Mouse (Mus musculus) MEL (cell line): ENCODE measurements around the gene Ccdc117. TPM values are rescaled to one million over a fixed set of nuclear protein-coding genes. Genes with fewer than 3 reads are reported as not detected.
A peak's percentile ranks its signal among the peaks of the same experiment; 100 is the strongest.

ENCODE experiments used
- DNase-seq: peaks from one replicate; pipeline ENCODE4 v3.0.0; 2011; ENCODE audit warnings: low read depth, low spot score
- H3K27ac ChIP-seq: 2 replicates; pipeline ENCODE4 v1.5.1; 2012; ENCODE audit warnings: low read depth, mild to moderate bottlenecking, control low read depth, low read length, moderate library complexity; ENCODE audit not compliant: control insufficient read depth
- H3K27me3 ChIP-seq, 2 experiments: fragments of 150-350 bp in 1 of 2; sonication (generic) in 1 of 2; 2 replicates each; pipeline ENCODE4 v1.6.1; 2012; ENCODE audit warnings: low read length in 2 of 2, mild to moderate bottlenecking in 2 of 2, improper control_type of control experiment in 1 of 2, moderate library complexity in 1 of 2; ENCODE audit not compliant: insufficient read depth in 2 of 2, control insufficient read depth in 1 of 2
- H3K36me3 ChIP-seq, 2 experiments: 2 replicates each; pipeline ENCODE4 v1.6.1; 2012 to 2014; ENCODE audit warnings: low read length in 2 of 2, improper control_type of control experiment in 1 of 2, inconsistent platforms in 1 of 2, mild to moderate bottlenecking in 1 of 2; ENCODE audit not compliant: insufficient read depth in 2 of 2, control insufficient read depth in 1 of 2
- H3K4me1 ChIP-seq, 2 experiments: fragments of 150-350 bp in 1 of 2; sonication (generic) in 1 of 2; 2 replicates each; pipeline ENCODE4 v1.6.1; 2012; ENCODE audit warnings: low read length in 2 of 2, improper control_type of control experiment in 1 of 2, mild to moderate bottlenecking in 1 of 2; ENCODE audit not compliant: insufficient read depth in 2 of 2, control insufficient read depth in 1 of 2
- H3K4me3 ChIP-seq, 2 experiments: fragments of 150-350 bp in 1 of 2; sonication (generic) in 1 of 2; 2 replicates each; pipeline ENCODE4 v1.5.1; 2012; ENCODE audit warnings: low read depth in 2 of 2, low read length in 2 of 2, mild to moderate bottlenecking in 2 of 2, moderate library complexity in 2 of 2, control low read depth in 1 of 2, improper control_type of control experiment in 1 of 2; ENCODE audit not compliant: control insufficient read depth in 1 of 2, insufficient read depth in 1 of 2
- H3K79me2 ChIP-seq: 2 replicates; pipeline ENCODE4 v1.6.1; 2012; ENCODE audit warnings: mild to moderate bottlenecking, low read length, moderate library complexity; ENCODE audit not compliant: control insufficient read depth, poor library complexity, insufficient read depth
- H3K9ac ChIP-seq: 2 replicates; pipeline ENCODE4 v1.6.1; 2012; ENCODE audit warnings: low read depth, mild to moderate bottlenecking, control low read depth, low read length, moderate library complexity; ENCODE audit not compliant: control insufficient read depth, poor library complexity, severe bottlenecking
- H3K9me3 ChIP-seq: fragments of 150-350 bp; sonication (generic); replicated peaks from 2 replicates; pipeline ENCODE4 v1.6.1; 2012; ENCODE audit warnings: mild to moderate bottlenecking, low read length, improper control_type of control experiment, moderate library complexity; ENCODE audit not compliant: insufficient read depth
- BHLHE40 ChIP-seq: IDR thresholded peaks from 2 replicates; pipeline ENCODE4 v1.6.1; 2012; ENCODE audit warnings: low read depth, mild to moderate bottlenecking, inconsistent platforms, low read length, improper control_type of control experiment, borderline replicate concordance
- CHD2 ChIP-seq: IDR thresholded peaks from 2 replicates; pipeline ENCODE4 v1.6.1; 2011; ENCODE audit warnings: low read length, improper control_type of control experiment
- CTCF ChIP-seq, 3 experiments: IDR thresholded peaks in 2 of 3; conservative IDR thresholded peaks in 1 of 3; 2 replicates each; pipeline ENCODE4 v1.5.1; 2011 to 2012; ENCODE audit warnings: low read length in 3 of 3, low read depth in 2 of 3, mild to moderate bottlenecking in 2 of 3, improper control_type of control experiment in 1 of 3, inconsistent platforms in 1 of 3, mixed read lengths in 1 of 3, moderate library complexity in 1 of 3; ENCODE audit not compliant: control insufficient read depth in 1 of 3, insufficient read depth in 1 of 3, poor library complexity in 1 of 3, severe bottlenecking in 1 of 3
- E2F4 ChIP-seq: IDR thresholded peaks from 2 replicates; pipeline ENCODE4 v1.6.1; 2011; ENCODE audit warnings: low read depth, low read length, improper control_type of control experiment, borderline replicate concordance
- ELF1 ChIP-seq: IDR thresholded peaks from 2 replicates; pipeline ENCODE4 v1.6.1; 2014; ENCODE audit warnings: low read depth, mild to moderate bottlenecking, inconsistent platforms, low read length, improper control_type of control experiment, moderate library complexity
- EP300 ChIP-seq, 2 experiments: IDR thresholded peaks; 2 replicates each; pipeline ENCODE4 v1.6.1; 2011; ENCODE audit warnings: improper control_type of control experiment in 2 of 2, low read length in 2 of 2, low read depth in 1 of 2, mild to moderate bottlenecking in 1 of 2
- ETS1 ChIP-seq: IDR thresholded peaks from 2 replicates; pipeline ENCODE4 v1.6.1; 2012; ENCODE audit warnings: low read depth, mild to moderate bottlenecking, inconsistent platforms, low read length, improper control_type of control experiment, moderate library complexity
- GABPA ChIP-seq: IDR thresholded peaks from 2 replicates; pipeline ENCODE4 v1.6.1; 2012; ENCODE audit warnings: low read depth, mild to moderate bottlenecking, inconsistent platforms, low read length, improper control_type of control experiment, moderate library complexity
- GATA1 ChIP-seq: IDR thresholded peaks from 2 replicates; pipeline ENCODE4 v1.6.1; 2011; ENCODE audit warnings: low read depth, low read length, improper control_type of control experiment
- HCFC1 ChIP-seq: IDR thresholded peaks from 2 replicates; pipeline ENCODE4 v1.6.1; 2012; ENCODE audit warnings: low read depth, mild to moderate bottlenecking, inconsistent platforms, low read length, improper control_type of control experiment, moderate library complexity
- JUND ChIP-seq: IDR thresholded peaks from 2 replicates; pipeline ENCODE4 v1.6.1; 2011; ENCODE audit warnings: low read depth, mild to moderate bottlenecking, improper control_type of control experiment, low read length
- KAT2A ChIP-seq: conservative IDR thresholded peaks from 2 replicates; pipeline ENCODE4 v1.6.1; 2012; ENCODE audit warnings: low read depth, low read length, improper control_type of control experiment, inconsistent platforms
- MAFK ChIP-seq: IDR thresholded peaks from 2 replicates; pipeline ENCODE4 v1.6.1; 2011; ENCODE audit warnings: low read depth, mild to moderate bottlenecking, low read length, improper control_type of control experiment, borderline replicate concordance
- MAX ChIP-seq: IDR thresholded peaks from 2 replicates; pipeline ENCODE4 v1.6.1; 2011; ENCODE audit warnings: low read length, improper control_type of control experiment
- MAZ ChIP-seq: IDR thresholded peaks from 2 replicates; pipeline ENCODE4 v1.6.1; 2012; ENCODE audit warnings: low read depth, mild to moderate bottlenecking, inconsistent platforms, low read length, improper control_type of control experiment
- MEF2A ChIP-seq: IDR thresholded peaks from 2 replicates; pipeline ENCODE4 v1.6.1; 2014; ENCODE audit warnings: low read depth, mild to moderate bottlenecking, inconsistent platforms, low read length, improper control_type of control experiment; ENCODE audit not compliant: poor library complexity, insufficient replicate concordance, severe bottlenecking; ENCODE audit errors: extremely low read depth
- MXI1 ChIP-seq: IDR thresholded peaks from 2 replicates; pipeline ENCODE4 v1.6.1; 2011; ENCODE audit warnings: mild to moderate bottlenecking, low read depth, low read length, improper control_type of control experiment
- MYB ChIP-seq: IDR thresholded peaks from 2 replicates; pipeline ENCODE4 v1.6.1; 2011; ENCODE audit warnings: mild to moderate bottlenecking, low read depth, low read length, improper control_type of control experiment
- MYC ChIP-seq: IDR thresholded peaks from 2 replicates; pipeline ENCODE4 v1.6.1; 2011; ENCODE audit warnings: low read depth, mild to moderate bottlenecking, low read length, improper control_type of control experiment, moderate library complexity
- NELFE ChIP-seq: IDR thresholded peaks from 2 replicates; pipeline ENCODE4 v1.6.1; 2011; ENCODE audit warnings: low read depth, low read length, improper control_type of control experiment
- NRF1 ChIP-seq: IDR thresholded peaks from 2 replicates; pipeline ENCODE4 v1.6.1; 2014; ENCODE audit warnings: low read depth, mild to moderate bottlenecking, inconsistent platforms, low read length, improper control_type of control experiment, moderate library complexity; ENCODE audit not compliant: poor library complexity, insufficient read depth, severe bottlenecking
- POLR2A ChIP-seq, 2 experiments: IDR thresholded peaks; 2 replicates each; pipeline ENCODE4 v1.6.1; 2011 to 2012; ENCODE audit warnings: low read length in 2 of 2, mild to moderate bottlenecking in 2 of 2, control low read depth in 1 of 2, improper control_type of control experiment in 1 of 2, low read depth in 1 of 2, moderate library complexity in 1 of 2; ENCODE audit not compliant: control insufficient read depth in 1 of 2, insufficient read depth in 1 of 2, poor library complexity in 1 of 2
- POLR2AphosphoS2 ChIP-seq: IDR thresholded peaks from 2 replicates; pipeline ENCODE4 v1.6.1; 2011; ENCODE audit warnings: low read length, improper control_type of control experiment
- POLR2AphosphoS5 ChIP-seq: IDR thresholded peaks from 2 replicates; pipeline ENCODE4 v1.6.1; 2012; ENCODE audit warnings: low read depth, borderline replicate concordance, mild to moderate bottlenecking, inconsistent platforms, low read length, moderate library complexity, mixed read lengths
- RCOR1 ChIP-seq: IDR thresholded peaks from 2 replicates; pipeline ENCODE4 v1.6.1; 2012; ENCODE audit warnings: low read depth, mild to moderate bottlenecking, inconsistent platforms, low read length, improper control_type of control experiment
- SIN3A ChIP-seq: IDR thresholded peaks from 2 replicates; pipeline ENCODE4 v1.6.1; 2012; ENCODE audit warnings: low read length, improper control_type of control experiment, inconsistent platforms
- SMC3 ChIP-seq: IDR thresholded peaks from 2 replicates; pipeline ENCODE4 v1.6.1; 2011; ENCODE audit warnings: low read depth, low read length, improper control_type of control experiment
- TAL1 ChIP-seq: IDR thresholded peaks from 2 replicates; pipeline ENCODE4 v1.6.1; 2012; ENCODE audit warnings: mild to moderate bottlenecking, inconsistent platforms, low read length, moderate library complexity, mixed read lengths
- TBP ChIP-seq: IDR thresholded peaks from 2 replicates; pipeline ENCODE4 v1.8.0; 2011; ENCODE audit warnings: low read depth, low read length, improper control_type of control experiment
- TCF12 ChIP-seq: IDR thresholded peaks from 2 replicates; pipeline ENCODE4 v1.6.1; 2014; ENCODE audit warnings: low read depth, mild to moderate bottlenecking, inconsistent platforms, low read length, improper control_type of control experiment, moderate library complexity
- UBTF ChIP-seq: IDR thresholded peaks from 2 replicates; pipeline ENCODE4 v1.6.1; 2012; ENCODE audit warnings: low read depth, mild to moderate bottlenecking, inconsistent platforms, low read length, improper control_type of control experiment, moderate library complexity, borderline replicate concordance; ENCODE audit not compliant: insufficient read depth
- USF1 ChIP-seq: IDR thresholded peaks from 2 replicates; pipeline ENCODE4 v1.6.1; 2014; ENCODE audit warnings: low read depth, mild to moderate bottlenecking, inconsistent platforms, low read length, improper control_type of control experiment, moderate library complexity
- USF2 ChIP-seq, 2 experiments: IDR thresholded peaks; 2 replicates each; pipeline ENCODE4 v1.6.1; 2011 to 2012; ENCODE audit warnings: improper control_type of control experiment in 2 of 2, low read length in 2 of 2, borderline replicate concordance in 1 of 2, inconsistent platforms in 1 of 2, low read depth in 1 of 2, mild to moderate bottlenecking in 1 of 2; ENCODE audit not compliant: insufficient read depth in 1 of 2
- ZC3H11A ChIP-seq: IDR thresholded peaks from 2 replicates; pipeline ENCODE4 v1.6.1; 2012; ENCODE audit warnings: low read depth, mild to moderate bottlenecking, inconsistent platforms, low read length, improper control_type of control experiment
- ZKSCAN1 ChIP-seq: IDR thresholded peaks from 2 replicates; pipeline ENCODE4 v1.6.1; 2012; ENCODE audit warnings: low read depth, mild to moderate bottlenecking, inconsistent platforms, low read length, improper control_type of control experiment, moderate library complexity
- ZMIZ1 ChIP-seq: IDR thresholded peaks from 2 replicates; pipeline ENCODE4 v1.6.1; 2012; ENCODE audit warnings: low read depth, mild to moderate bottlenecking, inconsistent platforms, low read length, improper control_type of control experiment, moderate library complexity
- ZNF384 ChIP-seq: IDR thresholded peaks from 2 replicates; pipeline ENCODE4 v1.6.1; 2012; ENCODE audit warnings: low read depth, mild to moderate bottlenecking, inconsistent platforms, low read length, improper control_type of control experiment
- polyA plus RNA-seq, 2 experiments: library from polyadenylated mRNA; stranded (reverse) in 1 of 2; unstranded in 1 of 2; fragments of >175 nt in 1 of 2; fragments of >200 nt in 1 of 2; gene quantifications; 2 replicates each; pipeline versions ENCODE4 v1.2.1 to v1.2.4; 2012; ENCODE audit warnings: low replicate concordance in 2 of 2, low read depth in 1 of 2; ENCODE audit not compliant: insufficient read length in 2 of 2, insufficient read depth in 1 of 2, missing spikeins in 1 of 2
- total RNA-seq: library from RNA; depleted of rRNA; stranded (reverse); fragments of 300-350 nt; gene quantifications from 2 replicates; pipeline ENCODE4 v1.2.3, GENCODE M21; 2012

Gene Ccdc117
- total and polyA plus RNA-seq, 3 experiments: 19.4 to 35.4 TPM; not detected in 1

- no peak overlapping the region for H3K4me3 ChIP-seq
- peak overlapping the region; percentile 41 for H3K9ac ChIP-seq
- H3K27me3 ChIP-seq: no peaks in the 10 kb centered on the region
- H3K27ac ChIP-seq: peak overlapping the region; percentile 81
- H3K4me1 ChIP-seq: peaks cover 41 to 61% of the 10 kb centered on the region in 2 experiments
- H3K79me2 ChIP-seq: no peaks in the 10 kb centered on the region
- DNase-seq: peak; percentile 91
- peaks cover 0 to 49% of the 10 kb centered on the region in 2 experiments; a peak in 2 of 4 replicates for H3K36me3 ChIP-seq
- no peaks in the 10 kb centered on the region for H3K9me3 ChIP-seq
- TF ChIP-seq CTCF (IDR thresholded peaks at IDR 0.05 in 2 of 3, conservative IDR thresholded peaks at IDR 0.05 in 1 of 3; ENCODE audit: control insufficient read depth in 1 of 3, insufficient read depth in 1 of 3, low read depth in 2 of 3, low read length in 3 of 3, poor library complexity in 1 of 3, severe bottlenecking in 1 of 3): 0 out of 6 replicates have a peak, but pooled peaks of 1 of the 3 experiments have one; percentile 0
- peak; percentile 94 for TF ChIP-seq ETS1
- no peak for TF ChIP-seq NELFE
- TF ChIP-seq MAZ: peak; percentile 85
- peak; percentile 56; the same call in 1 of the 2 replicates for TF ChIP-seq BHLHE40
- TF ChIP-seq E2F4: no peak
- peak; percentile 50; the same call in 1 of the 2 replicates for TF ChIP-seq CHD2
- peak; percentile 53; the same call in 1 of the 2 replicates for TF ChIP-seq ELF1
- TF ChIP-seq MYB: 0 out of 2 replicates have a peak, but pooled peaks have one; percentile 16
- peak; percentile 90 for TF ChIP-seq TAL1
- no peak for TF ChIP-seq POLR2A (IDR thresholded peaks at IDR 0.05; ENCODE audit: control insufficient read depth in 1 of 2, insufficient read depth in 1 of 2, low read depth in 1 of 2, low read length in 2 of 2, poor library complexity in 1 of 2)
- TF ChIP-seq EP300 (IDR thresholded peaks at IDR 0.05; ENCODE audit: low read depth in 1 of 2, low read length in 2 of 2): peak; percentile 97 to 99
- TF ChIP-seq ZNF384: 0 out of 2 replicates have a peak, but pooled peaks have one; percentile 3
- no peak for TF ChIP-seq UBTF
- TF ChIP-seq KAT2A: no peak
- no peak for TF ChIP-seq MXI1
- TF ChIP-seq MYC: peak; percentile 78; the same call in 1 of the 2 replicates
- peak; percentile 89 for TF ChIP-seq RCOR1
- no peak for TF ChIP-seq POLR2AphosphoS2
- no peak for TF ChIP-seq NRF1
- TF ChIP-seq SMC3: no peak
- peak; percentile 92 for TF ChIP-seq SIN3A
- no peak for TF ChIP-seq USF2 (IDR thresholded peaks at IDR 0.05; ENCODE audit: borderline replicate concordance in 1 of 2, insufficient read depth in 1 of 2, low read depth in 1 of 2, low read length in 2 of 2)
- no peak for TF ChIP-seq MAX
- no peak for TF ChIP-seq ZC3H11A
- no peak for TF ChIP-seq MEF2A
- TF ChIP-seq TBP: no peak
- no peak for TF ChIP-seq USF1
- TF ChIP-seq HCFC1: 0 out of 2 replicates have a peak, but pooled peaks have one; percentile 40
- TF ChIP-seq JUND: no peak
- peak; percentile 52; the same call in 1 of the 2 replicates for TF ChIP-seq MAFK
- peak; percentile 96 for TF ChIP-seq GATA1
- no peak for TF ChIP-seq GABPA
- no peak for TF ChIP-seq ZKSCAN1
- TF ChIP-seq ZMIZ1: no peak
- TF ChIP-seq TCF12: peak; percentile 97
- TF ChIP-seq POLR2AphosphoS5: no peak
Observed at GRCm38 (mm10) chr11:5568082-5568481, 26.1 kb upstream of the Ccdc117 start.
